Mouse (Mus musculus) neutrophil, adult 5-6 weeks (primary cell): Measurements from ENCODE around the gene Pou2f2. TPM values are rescaled to one million over a fixed set of nuclear protein-coding genes. Genes with fewer than 3 reads are reported as not detected.

ENCODE experiments used
- total RNA-seq: library from RNA; stranded (forward); fragments of 200-1000 nt; gene quantifications from 2 replicates; pipeline ENCODE4 v1.2.3, GENCODE M21; 2017

The Pou2f2 gene
- total RNA-seq, 1 experiment from 2014 or later: 53.1 TPM

Other genes with a start within 250 kb of the Pou2f2 start
- gene Gm4881, start 235.2 kb downstream of the Pou2f2 start, total RNA-seq: not detected in 2 replicates
- gene Rabac1, start 207.0 kb downstream of the Pou2f2 start, total RNA-seq: 201 and 229 TPM in 2 replicates
- 60.2 and 66.9 TPM in 2 replicates for gene Atp1a3, start 173.8 kb downstream of the Pou2f2 start, total RNA-seq
- 1.1 and 2.1 TPM in 2 replicates for gene Grik5, start 107.4 kb downstream of the Pou2f2 start, total RNA-seq
- 11.6 and 11.9 TPM in 2 replicates for gene Zfp574, start 107.2 kb downstream of the Pou2f2 start, total RNA-seq
- 85.2 and 92.0 TPM in 2 replicates for gene Dedd2, start 40.9 kb upstream of the Pou2f2 start, total RNA-seq
- gene Zfp526, start 41.7 kb upstream of the Pou2f2 start, total RNA-seq: 9.6 and 10.0 TPM in 2 replicates
- gene Gsk3a, start 58.1 kb upstream of the Pou2f2 start, total RNA-seq: 75.4 and 85.4 TPM in 2 replicates
- gene Erf, start 71.0 kb upstream of the Pou2f2 start, total RNA-seq: 6.4 and 9.7 TPM in 2 replicates
- gene Cic, start 88.0 kb upstream of the Pou2f2 start, total RNA-seq: 143 and 163 TPM in 2 replicates
- 33.6 and 47.8 TPM in 2 replicates for gene Pafah1b3, start 118.3 kb upstream of the Pou2f2 start, total RNA-seq
- not detected in 2 replicates for gene Prr19, start 121.7 kb upstream of the Pou2f2 start, total RNA-seq
- gene Tmem145, start 126.4 kb upstream of the Pou2f2 start, total RNA-seq: not detected in 2 replicates
- 0.23 and 0.37 TPM in 2 replicates for gene Megf8, start 137.4 kb upstream of the Pou2f2 start, total RNA-seq
- not detected in 2 replicates for gene Cnfn, start 190.0 kb upstream of the Pou2f2 start, total RNA-seq
- 26.2 and 29.1 TPM in 2 replicates for gene Lipe, start 219.0 kb upstream of the Pou2f2 start, total RNA-seq
- not detected in 2 replicates for gene Cxcl17, start 233.2 kb upstream of the Pou2f2 start, total RNA-seq